ENCODE assay signal across 27 mouse cellular contexts in genomic region chr7:113220691-113221238, GRCm38 (mm10). TPM values are rescaled to one million over a fixed set of nuclear protein-coding genes. Genes with fewer than 3 reads are reported as not detected.
DNase-seq lines count a peak whose midpoint lies in the region; ATAC-seq and TF ChIP-seq lines count a peak whose summit lies in the region.
"Had no signal": no experiment of that assay in that cellular context is flagged by ENCODE, and none has a peak within 500 bp of the region (broad histone marks: within the 10 kb centered on the region; RNA-seq: fewer than 3 reads in every experiment).

No protein-coding gene starts in this region.

- no peaks in the 10 kb centered on the region for H3K27me3 ChIP-seq in myocyte (ENCODE audit: control insufficient read depth, insufficient read depth, insufficient read length)
- H3K27me3 ChIP-seq: CH12.LX; heart, embryonic 13.5 days; liver, embryonic 12.5 days had no signal

- H3K4me2 ChIP-seq in myocyte (ENCODE audit: low read depth), result peak overlapping the region; percentile 37
- H3K4me2 ChIP-seq: heart, embryonic 13.5 days; hindbrain, embryonic 14.5 days; liver, embryonic 12.5 days; midbrain, embryonic 11.5 days had no signal

- no peaks in the 10 kb centered on the region for H3K36me3 ChIP-seq in myocyte (ENCODE audit: control insufficient read depth, insufficient read depth)
- H3K36me3 ChIP-seq: heart, embryonic 13.5 days; liver, embryonic 12.5 days had no signal

- peak; percentile 30 for TF ChIP-seq CTCF in gastrocnemius, adult 2 months (IDR thresholded peaks at IDR 0.05)
- TF ChIP-seq CTCF in layer of hippocampus, adult 2 months (conservative IDR thresholded peaks at IDR 0.05), result no peak

- DNase-seq in gastrocnemius, adult 2 months, result peak; percentile 56
- no peak for DNase-seq in gastrocnemius, postnatal 36 days
- no peak for DNase-seq in layer of hippocampus, adult 2 months (ENCODE audit: low spot score in 2 of 2)
- DNase-seq in layer of hippocampus, adult 8-10 months (ENCODE audit: low spot score in 2 of 2), result no peak
- peak; percentile 46 for DNase-seq in MN1 (ENCODE audit: low spot score)
- DNase-seq: cerebellum, adult 2 months; cerebellum, postnatal 14 days; gastrocnemius, postnatal 25 days; heart, postnatal 14 days; kidney, adult 11 months; kidney, postnatal 14 days; left cerebral cortex, postnatal 4 days; liver, postnatal 0 days; lung, postnatal 36 days; right cerebral cortex, postnatal 4 days; thymus, adult 18-20 months; thymus, postnatal 25 days had no signal

- H3K79me2 ChIP-seq in myocyte (ENCODE audit: control insufficient read depth, insufficient read depth), result peaks cover 60% of the 10 kb centered on the region

- ATAC-seq in CD4-positive, CD25-positive, alpha-beta regulatory T cell, adult 4 months, result no peak
- ATAC-seq: forebrain, embryonic 14.5 days; inflammation-experienced regulatory T-cells, adult 6 months; liver, embryonic 12.5 days; liver, postnatal 0 days had no signal

- H3ac ChIP-seq in myocyte (ENCODE audit: control insufficient read depth, insufficient read length), result no peak overlapping the region

- no peak for TF ChIP-seq POLR2A in myocyte (IDR thresholded peaks at IDR 0.05; ENCODE audit: insufficient read length, low read depth)

- no peak overlapping the region for H3K4me3 ChIP-seq in gastrocnemius, adult 2 months
- H3K4me3 ChIP-seq in layer of hippocampus, adult 2 months, result no peak overlapping the region
- H3K4me3 ChIP-seq in myocyte, result no peak overlapping the region
- H3K4me3 ChIP-seq: heart, embryonic 13.5 days; liver, embryonic 12.5 days had no signal

- peak overlapping the region; percentile 62 for H3K27ac ChIP-seq in gastrocnemius, adult 2 months
- H3K27ac ChIP-seq in layer of hippocampus, adult 2 months, result peak overlapping the region; percentile 60
- H3K27ac ChIP-seq: heart, embryonic 13.5 days; hindbrain, embryonic 14.5 days; liver, embryonic 12.5 days; stomach, postnatal 0 days had no signal

- intact Hi-C loops in gastrocnemius, adult 2 months (cut with DNase I), result no loop called here
- intact Hi-C loops in gastrocnemius, postnatal 36 days (cut with DNase I), result loop anchor here (5.0 kb wide), 1 partner anchor 37 kb away; no protein-coding TSS in a partner anchor

TF ChIP-seq in myocyte, 11 proteins besides CTCF, POLR2A, EP300 and RAD21:
- TF ChIP-seq CEBPB (IDR thresholded peaks at IDR 0.05; ENCODE audit: insufficient read depth, poor library complexity, severe bottlenecking), result no peak
- peak; percentile 69 to 87 (median 86) for TF ChIP-seq MYOG (IDR thresholded peaks at IDR 0.05; ENCODE audit: control insufficient read depth in 1 of 3, insufficient read depth in 1 of 3, insufficient read length in 2 of 3, low read depth in 2 of 3)
- no peak for TF ChIP-seq USF1 (IDR thresholded peaks at IDR 0.05; ENCODE audit: low read depth)
- no peak for TF ChIP-seq MAX (IDR thresholded peaks at IDR 0.05; ENCODE audit: low read depth)
- TF ChIP-seq MYOD1 (IDR thresholded peaks at IDR 0.05; ENCODE audit: control insufficient read depth in 1 of 3, insufficient read length in 2 of 3, low read depth in 2 of 3), result peak; percentile 67 to 92 (median 85)
- peak; percentile 75 for TF ChIP-seq TCF12 (IDR thresholded peaks at IDR 0.05; ENCODE audit: insufficient read depth, poor library complexity, severe bottlenecking)
- no peak for TF ChIP-seq REST (IDR thresholded peaks at IDR 0.05; ENCODE audit: insufficient read depth, insufficient read length)
- peak; percentile 20 for TF ChIP-seq TCF3 (IDR thresholded peaks at IDR 0.05; ENCODE audit: insufficient read length, low read depth)
- no peak for TF ChIP-seq POLR2AphosphoS2 (IDR thresholded peaks at IDR 0.05; ENCODE audit: insufficient read length, low read depth)

RNA-seq across cellular contexts. Expression of gene Arntl, which starts 13.5 kb away (rescaled TPM):
- 10 to 100 TPM; 17.6 to 39.4 TPM for total RNA-seq in gastrocnemius, adult 2 months (2021)
- 10 to 100 TPM; 10.6 to 12.1 TPM for total RNA-seq in gastrocnemius, postnatal 36 days (2021)
- 10 to 100 TPM; 34.9 to 40.3 TPM for total RNA-seq in layer of hippocampus, adult 2 months (2021)
- total RNA-seq in layer of hippocampus, adult 8-10 months (2022), result 10 to 100 TPM; 28.3 to 37.8 (median 31.9) TPM
- 10.5 TPM for polyA plus RNA-seq in myocyte (2012; fragmentation: generic; extraction: Trizol)
- 10 to 100 TPM; 22.6 to 25.0 TPM for polyA plus RNA-seq in CD4-positive, CD25-positive, alpha-beta regulatory T cell, adult 4 months (2017; shearing (Covaris generic))

Comparison
In these comparisons a context has a peak if more than half of its experiments do, and no peak if none do; other contexts are left out.
1. DNase-seq: peak in gastrocnemius, adult 2 months (single experiment) and MN1 (single experiment); none in gastrocnemius, postnatal 36 days (0 of 2), layer of hippocampus, adult 2 months (0 of 2) and layer of hippocampus, adult 8-10 months (0 of 2).